Mouse (Mus musculus): ENCODE data around the gene Iqgap2. TPM values are rescaled to one million over a fixed set of nuclear protein-coding genes. Genes with fewer than 3 reads are reported as not detected.

Gene Iqgap2
- polyA plus RNA-seq, 1 experiment, result 0.17 TPM

GRCm38 (mm10) chr13:95626696-95627095 lies 265.0 kb downstream of the Iqgap2 start:
- H3K4me1 ChIP-seq (ENCODE audit: control insufficient read depth), result no peaks in the 10 kb centered on the region
- no peaks in the 10 kb centered on the region for H3K9me3 ChIP-seq (ENCODE audit: control insufficient read depth, low read length)
- TF ChIP-seq GATA1 (IDR thresholded peaks at IDR 0.05; ENCODE audit: low read length) (no peak), TAL1 (IDR thresholded peaks at IDR 0.05; ENCODE audit: low read length) (no peak)
- H3K36me3 ChIP-seq (ENCODE audit: control insufficient read depth), result peaks cover 17% of the 10 kb centered on the region
- no peak overlapping the region for H3K4me3 ChIP-seq (replicated peaks)
- no peaks in the 10 kb centered on the region; the same call in 1 of the 2 replicates for H3K27me3 ChIP-seq (ENCODE audit: control insufficient read depth)

DNA sequence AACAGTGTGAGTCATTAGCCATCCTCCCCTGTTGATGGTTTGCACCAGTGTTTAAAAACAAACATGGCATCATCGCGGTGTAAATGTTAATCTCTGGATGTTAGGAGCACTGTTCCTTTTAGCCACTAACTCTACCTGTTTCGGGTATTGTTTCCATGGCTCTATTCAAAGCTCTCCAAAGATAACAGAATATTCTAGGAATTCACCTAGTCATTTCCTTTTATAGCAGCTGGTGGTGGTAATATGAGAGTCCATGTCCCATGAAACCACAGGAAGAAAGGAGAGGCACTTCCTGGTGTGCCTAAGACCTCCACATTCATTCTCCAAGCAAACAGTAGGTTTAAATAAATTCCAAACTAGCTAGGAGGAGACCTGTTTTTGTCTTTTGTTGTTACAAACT lies 268.7 kb downstream of the Iqgap2 start:
- Histone ChIP-seq H3K27me3 (ENCODE audit: control insufficient read depth) (peaks cover 16% of the 10 kb centered on the region), H3K9me3 (ENCODE audit: control insufficient read depth, low read length) (no peaks in the 10 kb centered on the region), H3K36me3 (ENCODE audit: control insufficient read depth) (peaks cover under 1% of the 10 kb centered on the region; the same call in 1 of the 2 replicates), H3K4me3 (replicated peaks) (no peak overlapping the region), H3K4me1 (ENCODE audit: control insufficient read depth) (peaks cover 9% of the 10 kb centered on the region)
- TF ChIP-seq GATA1 (IDR thresholded peaks at IDR 0.05; ENCODE audit: low read length) (no peak), TAL1 (IDR thresholded peaks at IDR 0.05; ENCODE audit: low read length) (no peak)

- H3K4me1 ChIP-seq (ENCODE audit: control insufficient read depth), result peaks cover 23% of the 10 kb centered on the region
- TF ChIP-seq GATA1 (IDR thresholded peaks at IDR 0.05; ENCODE audit: low read length) (no peak), TAL1 (IDR thresholded peaks at IDR 0.05; ENCODE audit: low read length) (no peak)
Observed at GRCm38 (mm10) chr13:95621563-95621962, 270.2 kb downstream of the Iqgap2 start.

GRCm38 (mm10) chr13:95618859-95619258 lies 272.9 kb downstream of the Iqgap2 start:
- no peak for TF ChIP-seq GATA1 (IDR thresholded peaks at IDR 0.05; ENCODE audit: low read length)
- TF ChIP-seq TAL1 (IDR thresholded peaks at IDR 0.05; ENCODE audit: low read length), result no peak
- peak overlapping the region; percentile 91 for H3K4me3 ChIP-seq (replicated peaks)

More at GRCm38 (mm10) chr13:95621563-95621962, 270.2 kb downstream of the Iqgap2 start:
- Histone ChIP-seq H3K4me3 (replicated peaks) (no peak overlapping the region), H3K27me3 (ENCODE audit: control insufficient read depth) (peaks cover 20% of the 10 kb centered on the region), H3K36me3 (ENCODE audit: control insufficient read depth) (no peaks in the 10 kb centered on the region), H3K9me3 (ENCODE audit: control insufficient read depth, low read length) (no peaks in the 10 kb centered on the region)

DNA sequence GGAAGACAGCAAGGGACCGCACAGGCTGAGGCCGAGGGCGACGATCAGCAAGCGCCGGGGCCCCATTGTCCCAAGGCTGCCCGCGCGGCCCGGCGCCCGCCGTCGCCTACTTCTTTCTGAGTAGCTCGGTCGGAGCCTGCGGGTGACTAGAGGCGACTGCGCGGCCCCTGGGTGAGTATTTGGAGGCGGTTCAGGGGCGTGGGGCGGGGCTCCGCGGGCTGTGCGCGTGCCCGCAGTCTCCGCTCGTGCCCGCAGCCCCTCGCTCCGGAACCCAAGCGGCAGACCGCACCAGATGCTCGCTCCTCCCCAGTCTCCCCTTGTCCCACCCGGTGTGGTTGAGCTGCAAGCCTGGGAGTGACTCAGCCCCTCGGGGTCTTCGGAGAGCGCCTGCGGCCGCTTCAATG lies 273.4 kb downstream of the Iqgap2 start, which contains the start of gene F2r:
Gene F2r (minus strand): TSS at position 179 of the 404 bp plus-strand sequence.
- peaks cover 19% of the 10 kb centered on the region for H3K36me3 ChIP-seq (ENCODE audit: control insufficient read depth)
- peak within 1 kb of the TSS; percentile 91 for H3K4me3 ChIP-seq (replicated peaks)
- H3K27me3 ChIP-seq (ENCODE audit: control insufficient read depth), result peaks cover 20% of the 10 kb centered on the region
- TF ChIP-seq TAL1 (IDR thresholded peaks at IDR 0.05; ENCODE audit: low read length) (no peak), GATA1 (IDR thresholded peaks at IDR 0.05; ENCODE audit: low read length) (no peak)
- no peaks in the 10 kb centered on the region for H3K9me3 ChIP-seq (ENCODE audit: control insufficient read depth, low read length)
- H3K4me1 ChIP-seq (ENCODE audit: control insufficient read depth), result peaks cover 47% of the 10 kb centered on the region

More at GRCm38 (mm10) chr13:95618859-95619258, 272.9 kb downstream of the Iqgap2 start:
- H3K27me3 ChIP-seq (ENCODE audit: control insufficient read depth), result peaks cover 20% of the 10 kb centered on the region
- peaks cover 47% of the 10 kb centered on the region for H3K4me1 ChIP-seq (ENCODE audit: control insufficient read depth)
- no peaks in the 10 kb centered on the region for H3K9me3 ChIP-seq (ENCODE audit: control insufficient read depth, low read length)
- peaks cover 19% of the 10 kb centered on the region for H3K36me3 ChIP-seq (ENCODE audit: control insufficient read depth)

DNA sequence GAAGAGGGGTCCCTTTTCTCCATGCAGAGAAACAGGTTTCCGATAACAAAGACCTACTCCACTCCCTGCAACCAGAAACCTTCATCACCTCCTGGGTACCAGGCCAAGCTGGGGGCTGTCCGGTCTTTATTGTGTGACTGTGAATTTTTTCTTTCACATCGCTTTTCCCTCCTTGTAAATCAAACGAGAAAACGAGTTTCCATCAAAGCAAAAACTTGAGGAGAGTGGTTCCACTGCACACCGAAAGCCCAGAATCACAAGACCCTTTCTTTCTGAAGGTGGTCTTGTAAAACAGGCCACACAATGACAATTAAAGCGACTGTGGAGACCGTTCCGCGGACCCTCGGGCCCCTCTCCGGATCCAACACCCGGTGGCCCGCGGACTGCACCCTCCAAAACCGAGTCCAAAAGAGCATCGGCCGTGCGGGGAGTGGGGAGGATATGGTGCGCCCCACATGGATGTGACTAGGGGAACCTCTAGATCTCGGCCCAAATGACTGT lies 274.0 kb downstream of the Iqgap2 start:
- H3K4me3 ChIP-seq (replicated peaks), result peak overlapping the region; percentile 91
- peaks cover 20% of the 10 kb centered on the region for H3K27me3 ChIP-seq (ENCODE audit: control insufficient read depth)
- H3K36me3 ChIP-seq (ENCODE audit: control insufficient read depth), result peaks cover 24% of the 10 kb centered on the region
- no peaks in the 10 kb centered on the region for H3K9me3 ChIP-seq (ENCODE audit: control insufficient read depth, low read length)
- H3K4me1 ChIP-seq (ENCODE audit: control insufficient read depth), result peaks cover 51% of the 10 kb centered on the region
- TF ChIP-seq TAL1 (IDR thresholded peaks at IDR 0.05; ENCODE audit: low read length) (no peak), GATA1 (IDR thresholded peaks at IDR 0.05; ENCODE audit: low read length) (no peak)

DNA sequence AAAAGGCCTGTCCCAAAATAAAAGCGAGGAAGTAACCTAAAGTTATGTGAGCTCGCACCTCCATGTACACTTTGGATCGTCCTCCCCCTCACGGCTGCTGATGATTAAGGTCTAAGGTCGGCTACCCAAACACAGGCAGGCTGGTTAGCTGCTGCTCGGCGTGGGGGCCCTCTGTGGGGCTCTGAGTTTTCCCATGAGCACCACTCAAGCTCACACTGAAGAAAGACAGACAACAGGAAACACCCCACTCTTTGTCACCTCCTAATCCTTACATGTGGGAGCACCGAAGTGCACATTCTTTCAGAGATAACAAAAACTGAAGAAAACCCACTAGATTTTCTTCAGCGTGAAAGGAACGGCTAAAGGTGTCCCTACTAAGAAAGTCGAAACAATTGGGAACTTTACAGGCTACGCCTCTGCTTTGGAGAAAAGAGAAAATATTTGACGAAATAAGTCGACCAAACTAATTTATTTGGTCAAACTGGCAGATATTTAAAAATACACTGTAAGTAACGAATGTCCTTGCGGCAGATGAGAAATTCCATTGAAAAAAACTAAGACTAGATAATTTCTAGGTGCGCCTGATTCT lies 274.5 kb downstream of the Iqgap2 start:
- peak overlapping the region; percentile 91 for H3K4me3 ChIP-seq (replicated peaks)
- TF ChIP-seq GATA1 (IDR thresholded peaks at IDR 0.05; ENCODE audit: low read length) (no peak), TAL1 (IDR thresholded peaks at IDR 0.05; ENCODE audit: low read length) (no peak)
- H3K27me3 ChIP-seq (ENCODE audit: control insufficient read depth), result peaks cover 20% of the 10 kb centered on the region
- H3K4me1 ChIP-seq (ENCODE audit: control insufficient read depth), result peaks cover 54% of the 10 kb centered on the region
- no peaks in the 10 kb centered on the region for H3K9me3 ChIP-seq (ENCODE audit: control insufficient read depth, low read length)
- H3K36me3 ChIP-seq (ENCODE audit: control insufficient read depth), result peaks cover 29% of the 10 kb centered on the region

DNA sequence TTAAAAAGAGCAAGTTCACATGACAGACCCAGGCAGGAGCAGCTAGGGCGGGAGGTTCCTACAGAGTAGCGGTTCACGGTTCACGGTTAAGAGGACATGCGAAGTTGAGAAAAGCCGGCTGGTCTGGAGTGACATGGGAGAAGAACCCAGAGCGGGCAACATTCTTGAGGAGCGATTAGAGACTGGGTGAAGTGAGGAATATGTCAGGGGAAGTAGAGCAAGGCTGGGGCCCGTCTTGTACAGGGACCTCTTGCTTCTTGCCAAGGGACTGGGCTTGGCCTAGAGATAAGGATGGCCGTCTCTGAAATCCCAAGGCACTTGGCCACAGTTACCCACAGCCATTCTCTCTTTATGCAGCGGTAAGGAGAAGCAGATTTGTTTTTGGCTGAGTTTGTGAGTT lies 275.2 kb downstream of the Iqgap2 start:
- Histone ChIP-seq H3K9me3 (ENCODE audit: control insufficient read depth, low read length) (no peaks in the 10 kb centered on the region), H3K27me3 (ENCODE audit: control insufficient read depth) (peaks cover 20% of the 10 kb centered on the region), H3K36me3 (ENCODE audit: control insufficient read depth) (peaks cover 36% of the 10 kb centered on the region), H3K4me3 (replicated peaks) (peak overlapping the region; percentile 91), H3K4me1 (ENCODE audit: control insufficient read depth) (peaks cover 60% of the 10 kb centered on the region)
- TF ChIP-seq TAL1 (IDR thresholded peaks at IDR 0.05; ENCODE audit: low read length) (no peak), GATA1 (IDR thresholded peaks at IDR 0.05; ENCODE audit: low read length) (peak; percentile 74)

DNA sequence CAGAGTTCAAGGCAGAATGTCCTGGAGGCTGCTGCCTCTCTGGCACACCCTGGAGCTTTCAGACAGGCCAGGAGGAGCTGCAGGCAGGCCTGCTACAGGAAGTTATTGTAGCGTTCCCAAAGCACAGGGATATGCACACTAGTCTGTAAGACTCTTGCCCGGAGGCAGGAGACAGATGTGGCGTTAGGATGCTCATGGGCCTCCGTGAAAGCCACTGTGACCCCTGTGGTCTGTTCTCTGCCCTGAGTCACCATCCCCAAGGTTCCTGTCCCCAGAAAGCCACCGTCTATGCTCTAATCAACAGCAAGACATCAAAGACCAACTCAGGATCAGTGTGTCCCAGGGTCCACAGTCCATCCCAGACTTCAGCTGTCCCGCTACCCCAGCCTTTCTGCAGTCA lies 277.0 kb downstream of the Iqgap2 start:
- no peaks in the 10 kb centered on the region for H3K9me3 ChIP-seq (ENCODE audit: control insufficient read depth, low read length)
- H3K27me3 ChIP-seq (ENCODE audit: control insufficient read depth), result peaks cover 19% of the 10 kb centered on the region
- H3K36me3 ChIP-seq (ENCODE audit: control insufficient read depth), result peaks cover 50% of the 10 kb centered on the region
- no peak for TF ChIP-seq TAL1 (IDR thresholded peaks at IDR 0.05; ENCODE audit: low read length)
- TF ChIP-seq GATA1 (IDR thresholded peaks at IDR 0.05; ENCODE audit: low read length), result no peak
- peaks cover 76% of the 10 kb centered on the region for H3K4me1 ChIP-seq (ENCODE audit: control insufficient read depth)
- H3K4me3 ChIP-seq (replicated peaks), result no peak overlapping the region
